Mouse (Mus musculus) T-helper 2 cell (primary cell): Measurements from ENCODE around the gene Olfr1404.
"Not testable (repeated sequence)": the region's sequence is repeated elsewhere in the genome, so short reads cannot be mapped to it uniquely, and the experiment has no call there.

Source experiments
- in situ Hi-C: fragments of 300-600 bp; cut with MboI, MseI; formaldehyde crosslinking; loops from one replicate; pipeline ENCODE4 v1.15.1; 2025; ENCODE audit warnings: high pct_unique_total_duplicates

Olfr1404 gene

GRCm38 (mm10) chr1:173212092-173212491 is at the start of gene Olfr1404:
Olfr1404 (plus strand) TSS chr1:173212392.
- in situ Hi-C loops, result no loop called here

- in situ Hi-C loops, result no loop called here
These were observed 37.9 kb upstream of the Olfr1404 start for GRCm38 (mm10) chr1:173174154-173174842.

DNA sequence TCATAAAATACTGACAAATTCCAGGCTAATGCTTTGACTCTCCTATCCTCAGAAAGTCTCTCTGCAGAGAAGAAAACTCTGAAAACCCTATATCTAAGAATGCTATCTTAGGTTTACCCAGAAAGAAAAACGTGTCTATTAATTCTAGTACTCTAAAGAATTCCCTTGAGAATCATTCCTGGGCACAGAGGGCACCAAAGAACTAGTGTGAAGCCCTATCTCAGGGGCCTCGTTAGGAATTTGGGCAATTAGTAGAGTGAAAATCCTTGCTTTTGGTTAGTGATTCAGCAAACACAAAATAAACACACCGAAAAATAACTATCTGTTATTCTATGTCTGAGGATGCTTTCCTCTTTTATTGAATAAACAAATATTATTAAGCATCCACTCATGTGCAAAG is 21.7 kb upstream of the Olfr1404 start, which contains the start of gene Olfr1406:
Olfr1406 (minus strand) TSS at position 101 of the 400 bp plus-strand sequence.
- in situ Hi-C loops, result no loop called here

GRCm38 (mm10) chr1:173192059-173192458 is 20.1 kb upstream of the Olfr1404 start:
- in situ Hi-C loops, result no loop called here

DNA sequence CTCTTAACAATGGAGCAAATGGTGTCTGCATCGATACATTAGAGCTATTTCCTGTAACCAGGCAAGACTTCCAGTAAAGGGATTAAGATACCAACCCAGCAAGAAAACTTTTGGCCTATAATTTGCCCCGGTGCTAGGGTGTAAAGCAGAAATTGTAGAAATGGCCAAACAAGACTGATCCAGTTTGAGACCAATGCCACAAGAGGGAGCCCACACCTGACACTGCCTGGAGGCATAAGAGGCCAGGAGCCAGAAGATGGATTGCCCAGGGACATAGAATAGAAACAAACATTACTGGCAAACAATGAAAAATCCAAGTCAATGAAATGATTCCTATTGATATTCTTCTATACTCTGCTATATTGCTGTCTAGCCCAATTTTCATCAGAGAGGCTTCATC is 15.8 kb upstream of the Olfr1404 start:
- in situ Hi-C loops, result no loop called here

DNA sequence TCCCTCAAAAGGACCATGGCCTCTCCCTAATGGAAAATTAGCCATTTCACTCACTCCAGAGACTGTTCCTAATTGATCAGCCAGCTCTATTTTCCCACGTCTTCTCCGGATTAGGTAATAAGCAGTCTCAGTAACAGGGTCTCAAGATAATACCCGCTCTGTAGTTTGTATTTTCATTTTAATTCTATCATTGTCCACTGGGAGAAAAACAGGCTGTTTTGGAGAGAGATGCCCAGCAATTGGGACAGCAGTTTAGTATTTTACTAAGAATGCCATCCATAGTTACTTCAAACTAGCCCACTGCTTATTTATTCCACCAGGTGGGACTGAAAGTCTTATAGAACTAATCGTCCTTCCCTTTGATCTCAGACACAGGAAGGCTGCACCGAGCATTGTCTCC is 14.7 kb upstream of the Olfr1404 start, which contains the start of gene Olfr218:
Olfr218 (plus strand) TSS at position 301 of the 400 bp plus-strand sequence.
- in situ Hi-C loops, result no loop called here

DNA sequence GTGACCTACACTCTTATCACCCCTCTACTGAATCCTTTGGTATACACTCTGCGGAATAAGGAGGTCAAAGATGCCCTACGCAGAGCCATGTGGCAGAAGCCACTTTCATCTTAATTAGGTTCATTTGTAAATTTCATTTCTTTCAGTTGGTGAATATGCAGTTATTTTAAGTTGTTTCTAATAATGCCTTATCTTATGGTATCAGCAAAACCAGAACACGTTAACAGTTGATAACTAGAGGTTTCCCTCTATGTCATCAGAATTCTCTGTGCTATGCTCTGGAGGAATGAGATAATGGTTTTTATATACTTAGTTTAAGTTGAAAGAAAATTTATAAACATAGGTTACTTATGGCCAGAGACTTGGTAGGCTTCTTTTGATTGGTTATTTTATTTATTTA is 4.3 kb downstream of the Olfr1404 start:
- in situ Hi-C loops, result no loop called here

DNA sequence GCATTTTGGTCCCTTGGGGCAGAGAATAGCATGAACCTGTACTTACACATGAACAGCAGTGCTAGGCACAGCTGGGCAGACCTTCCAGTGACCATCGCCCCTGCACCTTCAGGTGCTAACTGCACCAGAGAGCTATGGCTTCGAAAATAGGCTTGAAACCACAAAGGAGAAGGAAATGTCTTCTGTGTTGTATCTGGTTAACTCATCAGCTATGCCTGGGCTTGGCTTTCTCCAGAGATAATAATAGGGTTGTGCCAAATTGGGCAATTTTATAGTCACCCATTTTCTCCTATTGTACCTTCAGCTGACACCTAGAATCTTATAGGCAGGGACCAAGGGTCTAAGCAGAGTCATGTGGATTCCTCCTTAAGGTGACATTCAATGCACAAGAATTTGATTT is 14.9 kb downstream of the Olfr1404 start, which contains the start of gene Fcer1a:
Fcer1a (minus strand) TSS at position 134 of the 400 bp plus-strand sequence.
- in situ Hi-C loops, result no loop called here

GRCm38 (mm10) chr1:173237004-173237403 is 24.8 kb downstream of the Olfr1404 start:
- in situ Hi-C loops, result not testable (repeated sequence)

DNA sequence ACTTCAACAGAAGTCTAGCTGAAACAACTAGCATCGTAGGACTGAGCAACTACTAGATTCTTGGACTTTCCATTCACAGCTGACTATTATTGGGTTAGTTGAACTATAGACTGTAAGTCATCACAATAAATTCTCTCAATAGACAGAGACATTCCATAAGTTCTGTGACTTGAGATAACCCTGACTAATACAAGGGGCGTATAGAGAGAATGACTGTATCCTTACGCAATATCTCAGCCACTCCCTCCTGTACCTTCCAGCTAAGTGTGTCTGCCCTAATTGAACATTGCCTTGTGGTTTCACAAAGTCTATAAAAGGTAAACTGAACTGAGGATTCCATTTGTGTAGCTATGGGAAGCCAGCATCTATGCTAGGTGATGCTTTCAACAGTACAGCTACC is 37.7 kb downstream of the Olfr1404 start:
- in situ Hi-C loops, result no loop called here

GRCm38 (mm10) chr1:173265701-173266100 is 53.5 kb downstream of the Olfr1404 start, which contains the start of gene Olfr418:
Olfr418 (plus strand) TSS chr1:173266001.
- in situ Hi-C loops, result no loop called here
